Mouse (Mus musculus): ENCODE results near the gene Cdkal1.

Gene Cdkal1

GRCm38 (mm10) chr13:29701400-29701799 lies 154.1 kb downstream of the Cdkal1 start:
- no peak for DNase-seq (ENCODE audit: low spot score in 2 of 2)

DNA sequence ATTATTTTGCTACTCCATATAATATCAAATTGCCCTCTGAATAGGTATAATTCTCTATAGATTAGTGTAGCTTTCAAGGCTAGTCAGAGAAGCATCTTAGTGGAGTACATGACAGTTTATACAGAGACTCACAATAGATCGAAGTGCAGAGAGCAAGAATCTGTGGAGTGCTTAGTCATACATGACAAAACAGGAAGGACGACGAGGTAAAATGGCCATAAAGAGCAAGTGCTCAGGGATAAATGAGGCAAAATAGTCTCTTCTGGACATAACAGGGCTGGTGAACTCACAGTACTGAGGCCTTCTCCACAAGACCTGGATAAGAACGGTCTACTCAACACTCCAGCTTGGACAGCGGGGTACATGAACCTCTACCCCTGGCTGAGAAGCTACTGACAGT lies 155.6 kb downstream of the Cdkal1 start:
- no peak for DNase-seq (ENCODE audit: low spot score in 2 of 2)

DNA sequence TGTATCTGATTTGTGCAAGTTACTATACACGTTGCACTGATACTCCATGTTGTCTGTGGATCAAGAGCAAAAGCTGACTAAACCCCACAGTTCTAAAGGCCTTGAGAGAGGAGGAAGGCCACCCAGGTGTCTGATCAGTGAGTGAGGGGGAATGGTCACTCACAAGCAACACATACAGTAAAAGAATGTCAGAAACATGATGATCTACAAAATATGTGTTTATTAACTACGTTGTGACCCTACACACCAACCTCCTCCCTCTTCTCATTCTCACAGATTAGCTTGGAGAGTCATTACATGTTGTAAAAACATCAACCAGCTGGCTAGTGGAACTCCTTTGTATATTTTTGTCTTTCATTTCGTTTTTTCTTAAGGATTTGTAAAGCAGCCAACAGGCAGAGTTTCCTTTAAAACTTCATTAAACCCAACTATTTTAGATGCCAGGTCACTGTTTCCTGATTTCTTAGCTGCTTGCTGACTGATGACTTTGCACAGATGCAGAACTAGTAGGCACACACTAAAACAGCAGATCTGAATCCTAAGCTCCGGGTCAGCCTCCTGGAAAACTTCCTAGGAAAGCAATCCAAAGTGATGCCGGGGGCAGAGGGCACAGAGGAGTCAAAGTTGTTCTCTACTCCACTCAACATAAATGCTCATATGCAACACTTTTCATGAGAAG lies 157.0 kb downstream of the Cdkal1 start:
- no peak for DNase-seq (ENCODE audit: low spot score in 2 of 2)

DNA sequence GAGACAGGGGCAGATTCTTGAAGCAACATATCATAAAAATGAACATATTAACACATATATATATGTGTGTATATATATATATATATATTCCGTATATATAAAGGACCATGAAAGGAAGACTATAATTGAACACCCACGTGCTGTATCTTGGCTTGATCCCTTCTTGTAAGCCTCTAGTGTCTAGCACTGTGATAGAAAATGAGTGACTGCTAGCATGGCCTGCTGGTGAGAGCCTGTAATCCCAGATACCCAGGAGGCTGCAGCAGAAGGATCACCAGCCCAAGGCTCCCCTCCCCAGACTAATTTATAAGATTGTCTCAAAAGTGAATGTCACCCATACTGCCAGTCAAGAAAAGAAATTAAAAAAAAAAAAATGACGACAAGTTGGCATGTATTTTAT lies 158.2 kb downstream of the Cdkal1 start:
- no peak for DNase-seq (ENCODE audit: low spot score in 2 of 2)

DNA sequence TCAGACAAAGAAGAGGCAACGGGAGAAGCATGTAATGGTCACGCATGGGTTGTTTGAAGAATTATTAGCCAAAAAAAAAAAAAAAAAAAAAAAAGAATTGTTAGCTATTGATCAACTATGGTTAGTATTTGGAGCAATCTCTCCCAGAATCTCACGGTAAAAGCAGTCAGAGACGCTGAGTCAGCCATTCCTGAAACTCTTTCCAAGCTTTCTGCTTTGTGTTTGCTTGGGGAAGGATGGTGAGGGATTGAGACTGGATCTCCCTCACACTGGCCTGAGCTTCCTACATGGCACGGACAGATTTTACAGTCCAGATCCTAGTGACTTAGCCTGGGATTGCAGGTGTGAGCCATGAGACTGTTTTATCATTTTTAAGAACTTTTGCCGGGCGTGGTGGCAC lies 164.7 kb downstream of the Cdkal1 start:
- DNase-seq (ENCODE audit: low spot score in 2 of 2) = no peak

DNA sequence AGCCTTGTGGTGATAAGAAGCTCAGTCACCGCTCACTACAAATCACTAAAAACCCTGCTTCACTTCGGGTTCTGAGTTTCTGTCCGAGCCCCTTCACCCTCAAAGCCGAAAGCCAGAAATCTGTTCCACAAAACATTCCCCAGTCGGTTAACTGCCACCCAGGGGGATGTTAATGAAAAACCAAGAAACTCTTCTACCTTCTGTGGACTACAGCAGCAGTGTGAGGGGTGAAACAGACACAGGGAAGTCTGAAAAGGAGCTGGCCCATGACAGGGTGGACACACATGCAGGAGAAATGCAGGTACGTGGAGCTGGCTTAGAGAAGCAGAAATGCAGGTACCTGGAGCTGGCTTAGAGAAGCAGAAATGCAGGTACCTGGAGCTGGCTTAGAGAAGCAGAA lies 166.6 kb downstream of the Cdkal1 start:
- no peak for DNase-seq (ENCODE audit: low spot score in 2 of 2)

DNA sequence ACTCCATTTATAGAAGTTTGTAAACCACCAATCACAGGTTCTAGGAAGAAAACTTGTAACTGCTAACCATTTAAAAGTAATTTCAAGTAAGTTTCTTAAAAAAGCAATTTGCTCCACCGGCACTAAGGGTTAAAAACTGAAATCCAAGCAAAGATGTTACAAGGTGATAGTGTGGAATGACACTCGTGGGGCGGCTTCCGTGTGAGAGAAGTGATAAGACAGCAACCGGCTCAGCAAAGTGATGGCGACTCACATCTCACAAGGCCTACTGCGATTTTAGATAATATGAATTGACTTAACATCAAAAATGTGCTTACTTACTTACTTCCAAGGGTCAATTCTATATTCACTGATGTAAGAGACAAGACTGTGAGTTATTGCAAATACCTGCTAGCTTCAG lies 167.6 kb downstream of the Cdkal1 start:
- no peak for DNase-seq (ENCODE audit: low spot score in 2 of 2)

DNA sequence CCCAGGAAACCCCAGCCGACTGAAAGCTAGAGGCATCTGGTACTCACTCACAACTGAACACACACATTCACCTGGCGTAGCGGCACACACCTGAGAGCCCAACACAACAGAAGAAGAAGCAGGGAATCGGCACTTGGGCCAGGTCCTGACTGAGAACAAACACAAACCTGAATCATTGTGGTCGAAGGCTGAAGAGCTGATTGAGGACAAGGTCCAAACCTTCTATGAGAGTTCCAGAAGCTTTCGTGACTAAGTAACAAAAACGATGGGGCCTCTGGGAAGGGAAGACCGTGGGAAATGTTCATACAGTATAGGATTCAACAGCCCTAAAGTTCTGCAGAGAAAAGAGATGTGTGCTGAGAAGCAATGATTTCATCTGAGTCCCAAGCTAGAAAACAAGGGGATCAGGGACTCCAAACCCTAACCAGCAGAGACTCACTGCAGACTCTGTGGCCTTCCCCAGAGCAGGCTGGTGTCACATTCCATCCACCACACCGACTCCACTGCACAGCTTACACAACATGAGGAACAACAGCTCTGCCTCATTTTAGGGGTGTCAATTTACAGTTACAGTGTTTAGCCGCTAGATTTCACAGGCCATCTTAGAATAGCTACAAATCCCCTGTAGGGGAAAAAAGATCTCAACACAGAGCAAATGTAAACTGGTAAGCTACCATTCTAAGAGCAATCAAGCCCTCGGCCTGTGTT lies 175.8 kb downstream of the Cdkal1 start:
- DNase-seq (ENCODE audit: low spot score in 2 of 2) = no peak

- no peak for DNase-seq (ENCODE audit: low spot score in 2 of 2)
Measured at GRCm38 (mm10) chr13:29677559-29677958, 177.9 kb downstream of the Cdkal1 start.

- no peak for DNase-seq (ENCODE audit: low spot score in 2 of 2)
Measured at GRCm38 (mm10) chr13:29670626-29671025, 184.8 kb downstream of the Cdkal1 start.

- no peak for DNase-seq (ENCODE audit: low spot score in 2 of 2)
Measured at GRCm38 (mm10) chr13:29663908-29664307, 191.6 kb downstream of the Cdkal1 start.

DNA sequence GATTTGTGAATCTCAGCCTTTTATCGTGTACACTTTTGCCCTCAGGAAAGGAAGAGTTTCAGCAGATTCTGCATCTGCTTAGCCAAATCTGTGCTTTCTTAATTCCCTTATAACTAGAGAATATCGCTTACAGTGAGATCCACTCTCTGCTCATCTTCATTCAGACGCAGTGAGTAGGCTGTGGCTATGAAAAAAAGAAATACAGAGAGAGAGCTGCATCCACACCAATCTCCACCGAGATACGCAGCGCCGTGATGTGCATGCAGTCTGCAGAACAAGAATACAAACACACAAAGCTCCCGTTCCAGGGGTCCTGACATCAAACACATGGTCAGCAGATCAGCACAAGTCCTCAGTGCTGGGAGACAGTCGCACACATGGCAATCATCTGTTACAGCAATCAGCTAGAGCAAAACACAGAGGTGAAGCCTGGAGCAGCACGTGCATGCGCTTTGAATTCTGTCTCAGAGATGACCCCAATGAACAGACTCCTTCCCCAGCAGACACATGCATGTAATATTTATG lies 199.6 kb downstream of the Cdkal1 start:
- DNase-seq (ENCODE audit: low spot score in 2 of 2) = no peak

GRCm38 (mm10) chr13:29653407-29653806 lies 202.1 kb downstream of the Cdkal1 start:
- DNase-seq (ENCODE audit: low spot score in 2 of 2) = no peak

- no peak for DNase-seq (ENCODE audit: low spot score in 2 of 2)
Measured at GRCm38 (mm10) chr13:29652791-29653190, 202.7 kb downstream of the Cdkal1 start.

- DNase-seq (ENCODE audit: low spot score in 2 of 2) = no peak
Measured at GRCm38 (mm10) chr13:29650576-29651236, 204.8 kb downstream of the Cdkal1 start.

- no peak for DNase-seq (ENCODE audit: low spot score in 2 of 2)
Measured at GRCm38 (mm10) chr13:29649593-29649992, 205.9 kb downstream of the Cdkal1 start.

DNA sequence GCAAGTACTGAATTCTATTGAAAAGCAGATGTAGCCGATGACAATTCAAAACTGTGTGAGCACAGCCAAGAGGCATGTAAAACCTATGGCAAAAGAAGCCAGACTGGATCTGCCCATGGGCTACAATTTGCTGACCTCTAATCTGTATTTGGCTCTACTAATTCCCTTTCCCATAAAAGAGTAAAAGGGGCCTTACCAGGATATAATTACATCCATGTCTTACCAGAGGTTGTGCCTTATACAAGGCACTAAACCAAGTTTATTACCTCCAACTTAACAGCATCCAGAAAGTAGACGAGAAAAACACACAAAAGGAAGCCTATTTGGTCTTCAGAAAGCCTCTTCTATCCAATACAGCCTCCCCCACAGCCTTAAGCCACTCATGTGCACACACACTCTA lies 213.2 kb downstream of the Cdkal1 start:
- no peak for DNase-seq (ENCODE audit: low spot score in 2 of 2)

- no peak for DNase-seq (ENCODE audit: low spot score in 2 of 2)
Measured at GRCm38 (mm10) chr13:29641200-29641599, 214.3 kb downstream of the Cdkal1 start.

DNA sequence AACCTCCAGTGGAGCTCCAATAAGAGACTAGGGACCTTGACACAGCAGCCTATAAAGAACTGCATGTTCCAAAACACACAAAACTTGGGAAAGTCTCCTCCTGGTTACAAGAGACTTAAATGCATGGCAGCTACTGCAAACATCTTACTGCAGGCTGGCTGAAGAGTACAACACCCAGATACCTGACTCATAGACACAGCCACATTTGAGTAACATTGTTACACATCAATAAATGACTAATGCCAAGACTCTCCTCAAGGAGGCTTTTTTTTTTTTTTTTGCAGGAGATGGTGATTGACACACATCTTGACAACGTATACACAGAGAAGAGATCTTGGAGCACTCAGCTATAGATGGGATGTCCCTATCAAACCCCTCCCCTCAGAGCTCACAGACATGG lies 215.3 kb downstream of the Cdkal1 start:
- no peak for DNase-seq (ENCODE audit: low spot score in 2 of 2)

- DNase-seq (ENCODE audit: low spot score in 2 of 2) = no peak
Measured at GRCm38 (mm10) chr13:29638303-29638702, 217.2 kb downstream of the Cdkal1 start.

DNA sequence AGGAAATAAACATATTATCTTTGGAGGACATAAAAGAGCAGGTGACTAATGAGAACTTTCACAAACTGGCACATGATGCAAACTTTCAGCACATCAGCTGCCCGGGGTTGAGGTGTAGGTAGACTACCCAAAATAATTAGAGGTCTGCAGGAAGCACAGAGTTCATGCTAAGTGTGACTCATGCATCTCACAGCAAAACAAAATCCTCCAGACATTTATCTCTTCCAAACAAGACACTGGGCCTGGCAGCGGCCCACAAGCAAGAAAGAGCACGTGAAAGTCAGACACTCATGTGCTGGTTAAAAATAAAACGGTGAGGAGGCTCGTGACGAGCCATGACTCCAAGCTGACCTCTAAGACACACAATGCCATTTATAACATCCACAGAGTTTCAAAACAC lies 217.7 kb downstream of the Cdkal1 start:
- DNase-seq (ENCODE audit: low spot score in 2 of 2) = no peak

DNA sequence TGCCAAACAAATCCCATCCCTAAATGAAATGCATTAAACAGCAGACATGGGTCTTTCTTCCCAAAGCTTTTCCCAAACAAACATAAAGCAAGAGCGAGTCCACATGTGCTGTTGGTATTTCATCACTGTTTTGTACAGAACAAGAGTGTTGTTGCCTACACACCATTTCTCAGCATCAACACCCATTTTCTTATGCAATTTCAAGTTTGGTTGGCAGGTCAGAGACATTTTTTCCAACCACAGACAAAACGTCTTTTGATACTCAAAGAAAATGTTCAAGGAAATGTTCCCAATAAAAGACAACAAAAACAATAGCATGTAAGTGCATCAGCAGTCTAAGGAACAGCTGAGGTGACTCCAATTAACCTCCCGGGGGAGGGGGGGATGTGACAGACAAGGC lies 219.9 kb downstream of the Cdkal1 start:
- no peak for DNase-seq (ENCODE audit: low spot score in 2 of 2)

GRCm38 (mm10) chr13:29631342-29631741 lies 224.1 kb downstream of the Cdkal1 start:
- DNase-seq (ENCODE audit: low spot score in 2 of 2) = no peak

All from spleen, postnatal 14 days (tissue).